Mouse (Mus musculus) ES-Bruce4 (cell line): ENCODE results near the gene Cck. TPM values are rescaled to one million over a fixed set of nuclear protein-coding genes. Genes with fewer than 3 reads are reported as not detected.

Source experiments
- H3K27ac ChIP-seq: 2 replicates; pipeline ENCODE4 v1.5.1; 2012; ENCODE audit warnings: low read length, inconsistent platforms; ENCODE audit not compliant: insufficient read depth
- H3K27me3 ChIP-seq: 2 replicates; pipeline ENCODE4 v1.6.1; 2012; ENCODE audit warnings: mild to moderate bottlenecking, low read length, inconsistent platforms; ENCODE audit not compliant: control insufficient read depth, poor library complexity, insufficient read depth, severe bottlenecking
- H3K36me3 ChIP-seq: 2 replicates; pipeline ENCODE4 v1.6.1; 2012; ENCODE audit warnings: inconsistent platforms, mild to moderate bottlenecking, low read length, moderate library complexity; ENCODE audit not compliant: control insufficient read depth, poor library complexity, insufficient read depth, severe bottlenecking
- H3K4me1 ChIP-seq: one replicate; pipeline ENCODE4 v1.8.1; 2011; ENCODE audit warnings: low read length; ENCODE audit not compliant: control insufficient read depth, insufficient read depth
- H3K4me3 ChIP-seq: 2 replicates; pipeline ENCODE4 v1.5.1; 2011; ENCODE audit warnings: low read depth, mild to moderate bottlenecking, low read length
- H3K9ac ChIP-seq: 2 replicates; pipeline ENCODE4 v1.6.1; 2012; ENCODE audit warnings: low read depth, mild to moderate bottlenecking, inconsistent platforms; ENCODE audit not compliant: poor library complexity, severe bottlenecking
- H3K9me3 ChIP-seq: replicated peaks from 2 replicates; pipeline ENCODE4 v1.6.1; 2012; ENCODE audit warnings: mild to moderate bottlenecking, low read length, inconsistent platforms; ENCODE audit not compliant: control insufficient read depth, poor library complexity, insufficient read depth, severe bottlenecking
- CTCF ChIP-seq: IDR thresholded peaks from one replicate; pipeline ENCODE4 v1.8.1; 2011; ENCODE audit warnings: low read depth, low read length
- EP300 ChIP-seq: IDR thresholded peaks from 2 replicates; pipeline ENCODE4 v1.6.1; 2011; ENCODE audit warnings: low read depth, low read length; ENCODE audit not compliant: insufficient read depth
- POLR2A ChIP-seq: IDR thresholded peaks from one replicate; pipeline ENCODE4 v1.8.1; 2011; ENCODE audit warnings: low read length; ENCODE audit not compliant: insufficient read depth
- polyA plus RNA-seq: library from polyadenylated mRNA; stranded (reverse); fragments of >200 nt; gene quantifications from 2 replicates; pipeline ENCODE4 v1.2.4, GENCODE M21; 2011; ENCODE audit warnings: low read depth; ENCODE audit not compliant: missing spikeins, insufficient read depth, insufficient read length

The Cck gene
- 1.3 TPM in 1 of 2 replicates, not detected in the other for polyA plus RNA-seq

DNA sequence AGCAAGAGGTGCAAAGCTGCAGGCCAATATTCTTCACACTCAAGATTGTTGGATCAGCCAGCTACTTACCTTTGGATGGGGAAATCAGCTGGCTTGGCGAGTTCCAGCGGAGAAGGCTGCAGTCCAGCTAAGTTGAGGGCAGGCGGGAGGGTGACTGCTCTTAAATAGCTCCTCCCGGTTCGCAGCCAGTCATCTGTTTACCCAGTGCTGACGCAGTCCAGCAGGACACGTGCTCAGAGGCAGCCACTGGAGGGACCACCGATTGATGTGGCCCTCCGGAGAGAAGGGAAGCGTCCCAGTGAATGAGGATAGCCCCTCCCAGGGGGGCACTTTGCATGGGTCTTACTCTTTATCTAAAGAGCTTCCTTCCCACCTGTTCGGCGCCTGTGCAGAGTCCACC is at the start of gene Cck:
Cck (minus strand) TSS at position 166 of the 400 bp plus-strand sequence.
- no peak within 1 kb of the TSS for H3K27ac ChIP-seq
- no peak within 1 kb of the TSS for H3K9ac ChIP-seq
- H3K27me3 ChIP-seq, result no peaks in the 10 kb centered on the region
- no peaks in the 10 kb centered on the region for H3K4me1 ChIP-seq
- TF ChIP-seq POLR2A, result no peak
- TF ChIP-seq CTCF, result no peak
- TF ChIP-seq EP300, result no peak
- H3K36me3 ChIP-seq, result no peaks in the 10 kb centered on the region
- peak within 1 kb of the TSS; percentile 48 for H3K4me3 ChIP-seq
- H3K9me3 ChIP-seq, result no peaks in the 10 kb centered on the region

DNA sequence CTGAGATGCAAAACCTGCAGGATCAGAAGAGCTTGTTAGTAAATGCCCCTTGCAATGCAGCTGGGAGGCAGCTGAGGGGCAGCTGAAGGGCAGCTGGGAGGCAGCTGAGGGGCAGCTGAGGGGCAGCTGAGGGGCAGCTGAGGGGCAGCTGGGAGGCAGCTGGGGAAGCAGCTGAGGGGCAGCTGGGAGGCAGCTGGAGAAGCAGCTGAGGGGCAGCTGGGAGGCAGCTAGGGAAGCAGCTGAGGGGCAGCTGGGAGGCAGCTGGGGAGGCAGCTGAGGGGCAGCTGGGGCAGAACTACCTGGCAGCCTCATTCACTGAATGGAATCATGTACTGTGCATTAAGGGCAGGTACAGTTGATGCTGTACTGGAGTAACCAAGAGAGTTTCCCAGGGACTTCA is 46.0 kb upstream of the Cck start:
- 0 out of 2 replicates have a peak, but pooled peaks cover 2% of the 10 kb centered on the region for H3K9me3 ChIP-seq
- no peaks in the 10 kb centered on the region for H3K4me1 ChIP-seq
- no peak overlapping the region for H3K9ac ChIP-seq
- no peak for TF ChIP-seq CTCF
- TF ChIP-seq POLR2A, result no peak
- no peaks in the 10 kb centered on the region for H3K27me3 ChIP-seq
- H3K36me3 ChIP-seq, result no peaks in the 10 kb centered on the region
- no peak overlapping the region for H3K4me3 ChIP-seq
- H3K27ac ChIP-seq, result no peak overlapping the region

DNA sequence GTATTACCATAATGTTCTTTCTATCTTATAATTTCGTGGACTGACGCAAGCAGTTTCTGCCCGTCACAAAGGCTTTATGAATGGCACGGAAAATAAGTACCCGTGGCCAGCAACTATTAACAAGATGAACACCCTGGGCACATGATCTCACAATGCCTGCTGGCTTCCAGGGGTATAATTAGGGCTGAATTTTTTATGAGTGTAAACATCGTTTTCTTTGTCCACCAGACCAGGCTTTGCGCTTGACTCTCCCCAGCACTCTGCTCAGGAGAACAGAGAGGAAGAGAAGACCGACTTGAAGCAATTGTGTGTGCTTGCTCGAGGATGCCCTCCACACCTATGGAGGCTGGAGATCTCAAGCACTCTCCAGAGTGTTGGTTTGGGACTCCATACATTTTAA is 37.1 kb upstream of the Cck start:
- Histone ChIP-seq H3K9ac (no peak overlapping the region), H3K27me3 (no peaks in the 10 kb centered on the region), H3K9me3 (no peaks in the 10 kb centered on the region), H3K27ac (no peak overlapping the region), H3K36me3 (no peaks in the 10 kb centered on the region), H3K4me3 (no peak overlapping the region), H3K4me1 (no peaks in the 10 kb centered on the region)
- TF ChIP-seq CTCF (no peak), POLR2A (no peak), EP300 (no peak)

DNA sequence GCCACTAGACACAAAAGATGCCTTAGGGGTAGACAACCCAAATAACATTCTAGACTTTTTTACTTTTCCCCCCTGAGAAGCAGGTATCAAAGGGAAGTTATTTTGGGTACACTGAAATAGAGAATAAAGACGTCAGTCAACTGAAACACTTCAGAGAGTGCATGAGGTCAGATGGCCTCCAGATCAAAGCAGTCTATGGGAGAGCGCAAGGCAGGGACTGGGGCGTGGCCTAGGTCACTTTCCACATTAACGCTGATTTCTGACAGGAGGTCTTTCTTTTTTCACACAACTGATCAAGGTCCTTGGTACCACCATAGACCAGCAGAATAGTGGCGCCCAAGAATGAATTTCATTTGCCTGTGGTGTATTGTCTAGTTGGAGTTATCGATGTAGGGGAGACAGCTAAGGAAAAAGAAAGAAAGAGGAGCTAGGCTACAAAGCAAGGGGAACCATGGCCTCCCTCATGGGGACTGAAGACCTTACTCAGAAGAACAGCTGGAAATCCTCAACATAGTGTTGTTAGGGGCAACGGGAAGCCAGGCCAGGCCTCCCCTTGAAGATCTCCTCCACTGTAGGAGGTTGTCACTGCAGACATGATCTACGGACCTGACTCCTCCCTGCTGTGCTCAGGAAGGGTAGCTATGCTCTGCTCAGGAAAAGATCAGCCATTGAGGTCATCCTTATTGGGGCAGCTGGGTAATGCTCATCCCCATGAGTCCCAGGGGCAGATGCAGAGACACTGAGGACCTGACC is 33.3 kb upstream of the Cck start:
- H3K9ac ChIP-seq, result no peak overlapping the region
- no peaks in the 10 kb centered on the region for H3K36me3 ChIP-seq
- H3K27me3 ChIP-seq, result no peaks in the 10 kb centered on the region
- H3K27ac ChIP-seq, result no peak overlapping the region
- H3K4me1 ChIP-seq, result no peaks in the 10 kb centered on the region
- H3K4me3 ChIP-seq, result no peak overlapping the region
- no peaks in the 10 kb centered on the region; the same call in 1 of the 2 replicates for H3K9me3 ChIP-seq
- TF ChIP-seq POLR2A (no peak), CTCF (no peak), EP300 (no peak)

DNA sequence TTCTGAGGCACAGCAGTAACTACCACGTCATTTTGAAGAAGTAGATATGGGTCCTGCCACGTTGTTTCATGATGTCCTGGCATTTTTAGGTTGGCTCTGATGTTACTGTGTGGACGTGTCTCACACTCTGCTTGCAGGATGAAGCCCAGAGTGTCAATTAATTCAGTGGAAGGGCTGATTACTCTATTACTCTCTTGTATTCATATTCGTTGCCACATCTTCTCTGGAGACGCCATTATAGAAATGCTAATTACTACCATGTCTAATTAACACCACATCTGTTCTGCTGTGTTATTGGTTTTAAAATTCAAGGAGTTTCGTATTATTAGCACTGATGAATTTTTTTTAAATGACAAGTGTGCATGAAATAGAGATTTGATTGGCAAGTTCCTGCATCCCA is 30.7 kb upstream of the Cck start:
- H3K36me3 ChIP-seq, result no peaks in the 10 kb centered on the region
- TF ChIP-seq EP300, result no peak
- no peak for TF ChIP-seq POLR2A
- no peak for TF ChIP-seq CTCF
- no peaks in the 10 kb centered on the region for H3K4me1 ChIP-seq
- H3K9me3 ChIP-seq, result no peaks in the 10 kb centered on the region; the same call in 1 of the 2 replicates
- H3K9ac ChIP-seq, result no peak overlapping the region
- H3K27ac ChIP-seq, result no peak overlapping the region
- H3K27me3 ChIP-seq, result no peaks in the 10 kb centered on the region
- H3K4me3 ChIP-seq, result no peak overlapping the region

DNA sequence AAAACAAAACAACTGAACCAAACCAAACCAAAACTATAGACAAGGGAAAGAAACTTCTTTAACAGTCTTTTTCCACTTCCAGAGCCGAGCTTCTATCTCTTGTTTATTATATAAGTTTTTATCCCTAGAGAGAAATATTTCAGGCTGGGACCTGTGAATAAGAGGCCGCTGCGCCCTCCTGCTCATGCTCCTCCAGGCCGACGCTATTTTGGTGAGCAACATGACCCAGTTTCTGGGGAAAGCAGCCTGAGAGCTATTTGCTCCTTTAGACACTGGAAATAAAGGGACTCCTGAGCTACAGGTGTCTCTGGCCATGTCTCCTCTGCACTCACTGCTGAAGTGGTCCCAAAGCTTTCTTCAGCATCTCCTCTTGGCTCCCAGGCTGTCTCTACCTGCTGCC is 24.6 kb upstream of the Cck start:
- Histone ChIP-seq H3K9me3 (no peaks in the 10 kb centered on the region), H3K36me3 (no peaks in the 10 kb centered on the region), H3K27me3 (no peaks in the 10 kb centered on the region), H3K9ac (no peak overlapping the region), H3K4me1 (no peaks in the 10 kb centered on the region), H3K27ac (no peak overlapping the region), H3K4me3 (no peak overlapping the region)
- TF ChIP-seq EP300 (no peak), POLR2A (no peak), CTCF (no peak)
